Mouse (Mus musculus): Measurements from ENCODE around the gene 0610040J01Rik. TPM values are rescaled to one million over a fixed set of nuclear protein-coding genes. Genes with fewer than 3 reads are reported as not detected.
"Not testable (repeated sequence)": the region's sequence is repeated elsewhere in the genome, so short reads cannot be mapped to it uniquely, and the experiment has no call there.

0610040J01Rik gene
- total RNA-seq, 4 experiments from 2014 or later = 4.1 to 6.1 (median 5.1) TPM

GRCm38 (mm10) chr5:63828380-63829185 is 16.4 kb downstream of the 0610040J01Rik start:
- DNase-seq (ENCODE audit: low spot score) = no peak

GRCm38 (mm10) chr5:63831054-63831453 is 18.9 kb downstream of the 0610040J01Rik start:
- DNase-seq (ENCODE audit: low spot score) = peak; percentile 10

- DNase-seq (ENCODE audit: low spot score) = no peak
Observed at GRCm38 (mm10) chr5:63833955-63834354, 21.8 kb downstream of the 0610040J01Rik start.

DNA sequence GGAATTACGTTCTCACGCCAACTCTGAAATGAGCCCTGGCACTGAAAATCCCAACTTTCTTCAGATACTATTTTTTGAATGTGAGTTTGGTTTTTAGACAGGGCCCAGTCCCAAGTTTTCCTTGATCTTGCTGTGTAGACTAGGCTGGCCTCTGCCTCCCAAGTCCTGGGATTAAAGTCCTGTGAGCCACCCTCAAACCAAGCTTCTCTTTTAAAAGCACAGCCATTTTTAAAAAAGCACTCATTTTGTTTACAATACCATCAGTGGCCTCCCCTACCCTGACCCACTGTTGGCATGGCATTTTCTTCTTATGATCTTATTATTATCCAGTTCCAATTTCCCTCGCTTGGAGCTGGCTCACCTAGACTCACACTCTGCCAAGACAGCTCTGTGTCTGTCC is 22.3 kb downstream of the 0610040J01Rik start:
- no peak for DNase-seq (ENCODE audit: low spot score)

GRCm38 (mm10) chr5:63837115-63837514 is 25.0 kb downstream of the 0610040J01Rik start:
- DNase-seq (ENCODE audit: low spot score) = no peak

DNA sequence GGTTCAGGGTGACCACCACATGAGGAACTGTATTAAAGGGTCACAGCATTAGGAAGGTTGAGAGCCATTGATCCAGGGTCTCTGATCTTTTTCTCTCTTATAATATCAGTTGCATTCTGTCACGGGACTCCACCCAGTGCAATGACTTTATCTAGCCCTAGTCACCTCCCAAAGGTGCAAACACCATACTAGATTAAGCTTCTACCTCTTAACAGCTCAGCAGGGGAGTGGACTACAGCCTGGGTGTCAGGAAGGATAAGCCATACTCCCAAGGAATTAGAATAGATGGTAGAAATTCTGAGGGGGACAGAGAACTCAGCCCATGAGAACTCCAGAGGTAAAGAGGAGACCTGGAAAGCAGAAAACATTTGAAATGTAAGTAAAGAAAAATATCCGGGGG is 25.7 kb downstream of the 0610040J01Rik start:
- no peak for DNase-seq (ENCODE audit: low spot score)

GRCm38 (mm10) chr5:63839801-63840416 is 27.7 kb downstream of the 0610040J01Rik start:
- DNase-seq (ENCODE audit: low spot score) = no peak

DNA sequence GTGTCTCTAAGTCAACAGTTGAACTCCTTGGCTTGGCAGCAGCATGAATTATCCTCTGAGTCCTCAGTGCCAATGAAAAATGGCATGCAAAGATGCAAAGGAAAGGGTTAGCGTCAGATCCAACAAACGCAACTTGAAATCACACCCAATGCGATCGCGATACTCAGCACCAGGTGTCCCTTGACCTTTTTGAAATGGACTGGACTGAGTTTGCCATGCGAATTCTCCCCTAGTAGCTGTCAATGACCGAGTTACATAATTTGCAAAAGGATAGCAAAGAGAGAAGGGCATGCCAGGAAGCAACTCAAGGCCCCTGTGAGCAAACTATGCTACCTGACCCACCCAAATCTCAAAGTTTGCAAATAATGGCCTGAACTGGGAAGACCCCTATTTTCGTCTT is 34.9 kb downstream of the 0610040J01Rik start:
- DNase-seq (ENCODE audit: low spot score) = no peak

DNA sequence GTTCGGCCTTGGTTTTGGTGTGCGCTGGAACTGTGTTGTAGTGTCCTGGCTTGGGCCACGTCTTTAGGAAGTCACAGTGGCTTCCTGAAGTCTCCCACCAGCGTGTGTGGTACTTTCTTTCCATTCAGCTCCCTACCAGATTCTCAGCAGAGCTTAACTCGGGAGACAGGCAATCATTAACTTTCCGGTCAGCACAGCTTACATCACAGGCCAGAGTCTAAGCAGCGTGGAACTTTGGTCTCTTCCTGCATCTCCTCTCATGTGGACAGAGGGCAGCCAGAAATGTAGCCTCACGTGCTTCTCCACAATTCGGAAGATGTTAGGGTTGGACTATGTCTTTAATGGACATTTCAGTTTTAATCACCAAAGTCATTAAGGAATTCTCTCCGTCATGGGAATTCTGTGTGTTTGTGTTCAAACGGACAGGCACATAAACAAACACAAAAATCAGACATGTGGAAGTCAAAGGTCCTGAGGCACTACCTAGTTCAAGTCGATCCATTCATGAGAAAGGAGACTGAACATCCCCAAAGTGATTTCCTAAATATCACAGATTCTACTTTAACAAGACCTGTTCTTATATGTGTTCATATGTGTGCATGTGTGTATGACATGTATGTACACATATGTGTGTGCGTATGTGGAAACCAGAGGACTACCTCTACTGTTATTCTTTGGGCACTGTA is 35.5 kb downstream of the 0610040J01Rik start:
- DNase-seq (ENCODE audit: low spot score) = no peak

DNA sequence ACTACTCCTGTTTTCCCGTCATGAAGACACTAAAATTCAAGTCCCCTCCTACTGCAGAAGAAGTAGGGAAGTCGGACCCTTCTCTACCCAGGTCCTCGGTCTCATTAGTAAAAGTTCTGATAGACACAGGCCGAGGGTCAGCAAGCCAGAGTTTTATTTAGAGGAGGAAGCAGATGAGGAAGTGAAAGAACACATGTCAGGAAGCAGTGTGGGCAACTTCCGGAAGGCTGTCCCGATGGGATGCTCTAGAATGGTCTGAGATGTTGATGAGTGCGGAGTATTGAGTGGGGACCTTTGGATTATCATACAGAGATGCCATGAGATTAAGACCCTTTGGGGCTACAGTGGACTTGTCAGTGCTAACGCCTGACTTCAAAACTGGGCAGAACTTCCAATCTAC is 46.7 kb downstream of the 0610040J01Rik start:
- DNase-seq (ENCODE audit: low spot score) = no peak

DNA sequence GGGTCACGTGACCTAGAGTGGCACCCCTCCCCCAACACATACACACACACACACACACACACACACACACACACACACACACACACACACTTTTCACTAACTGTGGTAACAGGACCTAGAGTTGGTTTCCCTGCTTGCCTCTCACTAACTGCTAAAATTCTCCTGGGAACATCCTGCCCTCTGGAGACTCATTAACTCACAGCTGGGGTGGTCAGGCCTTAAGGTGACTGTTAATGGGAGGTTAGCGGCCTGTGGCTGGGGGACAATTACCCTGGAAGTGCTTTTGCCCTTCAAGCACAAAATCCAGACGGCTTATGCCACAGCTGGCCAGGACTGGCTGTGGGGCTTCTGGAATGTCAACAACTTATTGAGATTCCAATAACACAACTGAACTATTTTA is 55.3 kb downstream of the 0610040J01Rik start:
- DNase-seq (ENCODE audit: low spot score) = no peak

GRCm38 (mm10) chr5:63872176-63872932 is 60.2 kb downstream of the 0610040J01Rik start:
- DNase-seq (ENCODE audit: low spot score) = no peak

- DNase-seq (ENCODE audit: low spot score) = no peak
Observed at GRCm38 (mm10) chr5:63874880-63875279, 62.7 kb downstream of the 0610040J01Rik start.

GRCm38 (mm10) chr5:63876081-63876480 is 63.9 kb downstream of the 0610040J01Rik start:
- no peak for DNase-seq (ENCODE audit: low spot score)

DNA sequence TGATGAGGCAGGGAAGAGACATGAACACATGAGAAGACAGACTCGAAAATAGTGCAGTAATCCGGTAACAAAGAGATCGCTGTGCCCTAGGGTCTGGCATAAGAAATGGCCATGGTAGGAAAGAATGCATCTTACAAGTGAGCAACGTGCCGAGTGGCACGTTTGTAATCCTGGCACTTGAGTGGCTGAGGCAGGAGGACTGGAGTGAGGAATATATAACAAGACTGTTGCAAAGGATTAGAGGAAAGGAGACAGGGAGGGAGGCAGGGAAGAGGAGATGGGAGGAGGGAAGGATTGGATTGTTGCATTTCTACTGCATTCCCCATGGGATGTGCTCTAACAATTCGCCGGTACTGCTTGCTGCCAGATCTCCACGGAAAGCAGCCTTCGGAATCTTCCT is 66.9 kb downstream of the 0610040J01Rik start:
- DNase-seq (ENCODE audit: low spot score) = no peak

DNA sequence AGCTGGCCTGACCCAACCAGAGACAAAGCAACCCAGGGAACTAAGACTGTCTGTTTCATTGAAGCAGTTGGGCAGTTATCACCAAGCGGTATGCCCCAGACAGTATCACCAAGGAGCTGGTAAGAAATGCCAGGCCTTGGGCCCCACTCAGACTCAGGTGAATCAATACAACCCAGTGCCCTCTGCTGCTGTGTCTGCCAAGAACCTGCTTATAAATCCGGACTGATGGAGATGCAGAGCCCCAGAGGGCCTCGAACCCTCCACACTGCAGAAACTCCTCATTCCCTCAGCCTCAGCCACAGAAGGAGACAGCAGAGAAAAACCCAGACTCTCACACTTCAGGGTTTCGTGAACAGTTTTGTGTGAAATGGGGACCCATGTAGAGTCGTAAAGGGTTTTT is 74.1 kb downstream of the 0610040J01Rik start:
- no peak for DNase-seq (ENCODE audit: low spot score)

- peak; percentile 11 for DNase-seq (ENCODE audit: low spot score)
Observed at GRCm38 (mm10) chr5:63886709-63887108, 74.5 kb downstream of the 0610040J01Rik start.

DNA sequence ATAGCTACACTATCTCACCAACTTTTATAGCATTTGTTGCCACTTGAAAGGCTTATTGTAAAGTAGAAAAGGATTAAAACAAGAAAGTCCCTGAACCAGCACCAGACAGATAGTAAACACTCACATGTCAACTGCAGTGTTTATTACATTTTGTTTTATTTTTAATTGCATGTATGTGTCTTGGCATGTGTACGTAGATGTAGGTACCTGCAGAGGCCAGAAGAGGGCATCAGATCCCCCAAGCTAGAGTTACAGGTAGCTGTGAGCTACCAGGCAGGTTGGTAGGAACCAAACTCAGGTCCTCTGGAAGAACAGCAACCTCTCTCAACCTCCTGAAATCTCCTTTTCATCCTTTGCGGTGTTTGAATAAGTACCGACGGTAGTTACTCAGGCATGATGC is 74.9 kb downstream of the 0610040J01Rik start:
- DNase-seq (ENCODE audit: low spot score) = no peak

- no peak for DNase-seq (ENCODE audit: low spot score)
Observed at GRCm38 (mm10) chr5:63891241-63891640, 79.1 kb downstream of the 0610040J01Rik start.

GRCm38 (mm10) chr5:63891912-63892311 is 79.7 kb downstream of the 0610040J01Rik start:
- DNase-seq (ENCODE audit: low spot score) = no peak

GRCm38 (mm10) chr5:63897001-63897819 is 85.0 kb downstream of the 0610040J01Rik start:
- not testable (repeated sequence) for DNase-seq (ENCODE audit: low spot score)

Data from heart, adult 8-10 months (tissue).